ENCODE assay signal across 8 mouse cellular contexts in genomic region chr2:163644575-163645385, GRCm38 (mm10). TPM values are rescaled to one million over a fixed set of nuclear protein-coding genes. Genes with fewer than 3 reads are reported as not detected.
DNase-seq lines count a peak whose midpoint lies in the region; ATAC-seq and TF ChIP-seq lines count a peak whose summit lies in the region.

Gene Serinc3, minus strand, starts transcription at chr2:163645131.

- peak; percentile 99 for TF ChIP-seq POLR2A in heart, adult 2 months (IDR thresholded peaks at IDR 0.05; ENCODE audit: insufficient read depth, low read depth, low read length)

- under 1% methylated on average over 74 of the region's 74 CpGs for WGBS in embryonic facial prominence, embryonic 13.5 days
- under 1% methylated on average over 65 of the region's 74 CpGs for WGBS in heart, adult 2 months
- under 1% methylated on average over 74 of the region's 74 CpGs for WGBS in limb, embryonic 13.5 days
- WGBS in midbrain, embryonic 16.5 days = under 1% methylated on average over 73 of the region's 74 CpGs

- peak within 1 kb of the TSS; percentile 89 for H3K9ac ChIP-seq in embryonic facial prominence, embryonic 13.5 days
- peak within 1 kb of the TSS; percentile 98 for H3K9ac ChIP-seq in heart, adult 2 months (ENCODE audit: low read depth, low read length)
- peak within 1 kb of the TSS; percentile 95 for H3K9ac ChIP-seq in limb, embryonic 13.5 days
- peak within 1 kb of the TSS; percentile 97 for H3K9ac ChIP-seq in midbrain, embryonic 16.5 days (ENCODE audit: low read depth, low read length)

- intact Hi-C loops in heart, adult 2 months (cut with DNase I) = loop anchor here (2.0 to 10.0 kb wide), 3 partner anchors 42 to 140 kb away; partner anchors contain the start of gene Ttpal

- peak within 1 kb of the TSS; percentile 91 for H3K4me3 ChIP-seq in embryonic facial prominence, embryonic 13.5 days
- peak within 1 kb of the TSS; percentile 94 for H3K4me3 ChIP-seq in heart, adult 2 months
- H3K4me3 ChIP-seq in limb, embryonic 13.5 days = peak within 1 kb of the TSS; percentile 92
- peak within 1 kb of the TSS; percentile 81 for H3K4me3 ChIP-seq in midbrain, embryonic 16.5 days (ENCODE audit: low read depth, low read length)

- H3K4me2 ChIP-seq in embryonic facial prominence, embryonic 13.5 days = peak within 1 kb of the TSS; percentile 64
- peak within 1 kb of the TSS; percentile 67 for H3K4me2 ChIP-seq in limb, embryonic 13.5 days (replicated peaks)
- H3K4me2 ChIP-seq in midbrain, embryonic 16.5 days (ENCODE audit: low read length) = peak within 1 kb of the TSS; percentile 81

- no peaks in the 10 kb centered on the region for H3K9me3 ChIP-seq in embryonic facial prominence, embryonic 13.5 days
- H3K9me3 ChIP-seq in limb, embryonic 13.5 days = no peaks in the 10 kb centered on the region
- no peaks in the 10 kb centered on the region for H3K9me3 ChIP-seq in midbrain, embryonic 16.5 days (replicated peaks; ENCODE audit: control insufficient read depth, low read length, poor library complexity, severe bottlenecking)

- peaks cover 22% of the 10 kb centered on the region for H3K4me1 ChIP-seq in embryonic facial prominence, embryonic 13.5 days
- peaks cover 11% of the 10 kb centered on the region for H3K4me1 ChIP-seq in heart, adult 2 months (ENCODE audit: control insufficient read depth, insufficient read depth, low read length)
- peaks cover 20% of the 10 kb centered on the region for H3K4me1 ChIP-seq in limb, embryonic 13.5 days
- peaks cover 22% of the 10 kb centered on the region for H3K4me1 ChIP-seq in midbrain, embryonic 16.5 days (ENCODE audit: control insufficient read depth, insufficient read depth, low read length)

- H3K27ac ChIP-seq in embryonic facial prominence, embryonic 13.5 days = peak within 1 kb of the TSS; percentile 98
- H3K27ac ChIP-seq in heart, adult 2 months = peak within 1 kb of the TSS; percentile 96
- H3K27ac ChIP-seq in limb, embryonic 13.5 days = peak within 1 kb of the TSS; percentile 98
- peak within 1 kb of the TSS; percentile 95 for H3K27ac ChIP-seq in midbrain, embryonic 16.5 days (ENCODE audit: low read length)

- TF ChIP-seq EP300 in heart, adult 2 months (IDR thresholded peaks at IDR 0.05; ENCODE audit: insufficient read depth, low read depth, low read length) = peak; percentile 94

- ATAC-seq in embryonic facial prominence, embryonic 13.5 days (ENCODE audit: insufficient number of reproducible peaks, insufficient read depth, low FRiP score, low TSS enrichment, low read depth) = peak; percentile 93
- ATAC-seq in limb, embryonic 13.5 days (ENCODE audit: low FRiP score, low read depth) = peak; percentile 96
- peak; percentile 97 for ATAC-seq in midbrain, embryonic 16.5 days

- H3K27me3 ChIP-seq in embryonic facial prominence, embryonic 13.5 days = no peaks in the 10 kb centered on the region
- H3K27me3 ChIP-seq in heart, adult 2 months (ENCODE audit: control insufficient read depth, insufficient read depth, low read length) = no peaks in the 10 kb centered on the region
- no peaks in the 10 kb centered on the region for H3K27me3 ChIP-seq in limb, embryonic 13.5 days
- H3K27me3 ChIP-seq in midbrain, embryonic 16.5 days (ENCODE audit: control insufficient read depth, insufficient read depth, low read depth, low read length) = no peaks in the 10 kb centered on the region

- H3K79me2 ChIP-seq in heart, adult 2 months (replicated peaks; ENCODE audit: control insufficient read depth, insufficient read depth, low read length) = peaks cover 6% of the 10 kb centered on the region

- peak; percentile 98 for DNase-seq in 3134 (ENCODE audit: extremely low read depth, insufficient read length, low spot score)
- DNase-seq in adrenal gland, postnatal 36 days = peak; percentile 100
- peak; percentile 99 to 100 for DNase-seq in heart, adult 2 months
- peak; percentile 98 to 99 for DNase-seq in kidney, adult 8-10 months
- DNase-seq in spleen, postnatal 10 days (ENCODE audit: low spot score in 2 of 2) = peak; percentile 100

- 0 out of 2 replicates have a peak, but pooled peaks cover 5% of the 10 kb centered on the region for H3K36me3 ChIP-seq in embryonic facial prominence, embryonic 13.5 days
- H3K36me3 ChIP-seq in heart, adult 2 months (ENCODE audit: control insufficient read depth, insufficient read depth, low read length) = peaks cover 34% of the 10 kb centered on the region
- H3K36me3 ChIP-seq in limb, embryonic 13.5 days = peaks cover 8% of the 10 kb centered on the region; the same call in 1 of the 2 replicates
- H3K36me3 ChIP-seq in midbrain, embryonic 16.5 days (ENCODE audit: control insufficient read depth, insufficient read depth, low read length) = no peaks in the 10 kb centered on the region

- peak; percentile 77 for TF ChIP-seq CTCF in heart, adult 2 months (IDR thresholded peaks at IDR 0.05)

RNA-seq across cellular contexts. Expression of gene Serinc3, which starts in this region (rescaled TPM):
- total RNA-seq in adrenal gland, postnatal 36 days (2021) = 100 to 1,000 TPM; 565 to 629 TPM
- polyA plus RNA-seq in embryonic facial prominence, embryonic 13.5 days (2015; fragmentation: Nextera tagmentation; extraction: Ambion mirVana) = 26.4 and 35.6 TPM in 2 replicates
- total RNA-seq in heart, adult 2 months (2021) = 100 to 1,000 TPM; 294 to 351 TPM
- 264 and 414 TPM in 2 replicates for polyA plus RNA-seq in heart, adult 2 months (2012; rRNA removed)
- polyA plus RNA-seq in limb, embryonic 13.5 days (2015; fragmentation: Nextera tagmentation; extraction: Ambion mirVana) = 27.8 and 31.2 TPM in 2 replicates
- 35.6 and 36.4 TPM in 2 replicates for polyA plus RNA-seq in midbrain, embryonic 16.5 days (2015; fragmentation: Nextera tagmentation; extraction: Ambion mirVana)

Comparison
In these comparisons a context has a peak if more than half of its experiments do, and no peak if none do; other contexts are left out.
1. Peak in every context shown above with its lines: DNase-seq, ATAC-seq, H3K4me3 ChIP-seq and H3K27ac ChIP-seq.